Mouse (Mus musculus) spleen, postnatal 10 days (tissue): ENCODE results near the gene Gm44805.
"Not testable (repeated sequence)": the region's sequence is repeated elsewhere in the genome, so short reads cannot be mapped to it uniquely, and the experiment has no call there.

ENCODE experiments used
- DNase-seq, 2 experiments: peaks; one replicate each; pipeline ENCODE4 v3.0.0; 2021 to 2022; ENCODE audit warnings: low spot score in 2 of 2

The Gm44805 gene

DNA sequence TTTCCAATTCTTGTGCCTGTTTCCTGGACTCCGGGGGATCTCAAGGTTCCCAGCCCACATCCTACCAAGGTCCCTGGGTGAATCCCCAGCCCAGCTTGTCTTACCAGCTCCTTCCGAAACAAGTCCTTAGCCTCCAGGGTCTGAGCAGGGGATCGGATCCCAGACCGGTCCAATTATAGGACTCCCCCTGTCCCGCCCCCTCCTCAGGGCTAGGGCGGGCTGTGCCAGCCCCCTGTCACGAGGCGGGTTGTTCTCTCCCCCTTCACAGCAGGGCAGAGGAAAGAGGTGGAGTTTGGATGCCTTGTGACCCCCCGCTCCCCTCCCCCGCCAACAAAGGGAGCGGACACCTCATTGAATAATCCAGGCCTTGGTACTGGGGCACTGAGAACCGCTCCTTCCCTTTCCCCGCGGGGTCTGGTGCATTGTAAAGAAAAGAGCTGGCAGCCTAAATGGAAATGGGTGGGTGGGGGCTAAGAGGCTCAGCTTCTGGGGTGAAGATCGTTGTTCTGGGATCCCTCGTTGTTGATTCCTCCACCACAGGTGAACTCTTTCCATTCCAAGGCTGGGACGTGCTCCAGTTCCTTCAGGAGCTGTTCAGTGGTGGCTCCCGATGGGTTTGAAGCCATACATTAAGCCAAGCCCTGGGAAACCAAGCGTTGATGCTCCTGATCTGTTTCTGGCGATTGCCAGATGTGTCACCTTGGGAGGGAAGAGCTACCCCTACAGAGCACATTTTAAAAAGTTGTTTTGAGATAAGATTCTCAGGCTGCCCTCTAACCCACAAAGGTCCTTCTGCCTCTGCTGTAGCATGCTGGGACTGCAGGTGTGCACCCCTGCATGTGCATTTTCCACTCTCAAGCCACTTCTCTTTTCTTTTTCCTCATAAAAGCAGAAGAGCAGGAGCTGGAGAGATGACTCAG, 17.9 kb upstream of the Gm44805 start, which contains the start of gene Apoe:
TSS of gene Apoe (minus strand) at position 282 of the 920 bp plus-strand sequence.
- DNase-seq: no peak

DNA sequence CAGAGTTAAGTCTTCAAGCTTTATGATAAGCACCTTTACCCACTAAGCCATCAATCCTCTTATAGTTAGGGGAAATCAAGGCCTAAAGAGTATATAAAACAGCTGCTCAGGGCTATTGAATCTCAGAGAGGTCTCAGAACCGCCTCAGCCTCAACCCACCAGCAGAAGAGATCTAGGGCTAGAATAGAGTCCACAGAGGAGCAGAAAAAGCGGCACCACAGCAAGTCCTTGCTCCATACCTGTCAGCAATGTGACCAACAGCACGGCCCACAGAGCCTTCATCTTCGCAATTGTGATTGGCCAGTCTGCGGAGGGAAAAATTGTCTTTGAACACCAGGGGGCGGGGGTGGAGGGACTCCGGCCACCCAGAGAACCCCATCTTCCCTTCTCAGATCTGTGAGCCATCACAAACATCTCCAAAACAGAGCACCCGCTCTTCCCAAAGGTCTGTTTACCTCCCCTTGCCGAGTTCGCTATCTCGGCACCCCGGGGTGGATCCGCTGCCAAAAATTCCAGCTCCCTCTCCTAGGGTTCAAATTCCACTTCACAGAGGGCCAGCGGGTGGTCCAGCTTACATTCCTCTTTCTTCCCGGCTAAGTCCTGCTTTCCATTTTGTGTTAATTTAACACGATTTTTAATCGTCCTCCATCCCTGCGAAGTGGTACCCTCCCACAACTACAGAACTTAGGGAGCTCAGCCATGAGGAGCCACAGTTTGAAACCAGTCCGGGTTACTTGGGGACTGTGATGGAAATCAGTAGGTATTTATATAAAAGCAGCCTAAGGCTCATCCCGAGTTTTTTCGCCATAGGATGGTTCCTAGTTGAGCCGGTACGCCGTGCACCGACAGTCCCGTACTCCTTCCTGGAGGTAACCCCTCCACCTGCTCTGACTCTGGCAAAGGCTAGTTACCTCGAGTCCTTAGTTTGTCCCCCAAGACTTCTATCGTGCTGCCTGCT, 17.0 kb upstream of the Gm44805 start:
- DNase-seq: no peak

GRCm38 (mm10) chr7:19696336-19696873, 15.2 kb upstream of the Gm44805 start:
- DNase-seq: no peak

- DNase-seq: no peak
Measured at GRCm38 (mm10) chr7:19695881-19696280, 14.7 kb upstream of the Gm44805 start.

DNA sequence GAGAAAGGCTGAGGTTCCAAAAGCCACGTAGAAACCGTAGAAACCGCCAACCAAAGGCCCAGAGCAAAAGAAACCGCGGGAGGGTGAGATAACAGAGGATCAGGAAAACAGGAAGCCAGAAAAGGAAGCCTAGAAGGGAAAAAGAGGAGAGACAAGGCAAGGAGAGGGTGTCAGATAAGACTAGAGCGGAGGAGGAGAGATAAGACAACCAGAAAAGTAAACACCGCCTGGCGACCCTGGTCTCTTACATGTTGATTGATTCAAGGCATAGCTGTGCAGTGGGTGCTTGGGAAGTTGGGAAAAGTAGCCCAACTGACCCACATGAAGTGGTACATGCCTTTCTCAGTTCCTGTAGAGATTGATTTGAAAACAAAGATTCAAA, 14.0 kb upstream of the Gm44805 start:
- no peak for DNase-seq

GRCm38 (mm10) chr7:19694336-19695212, 13.4 kb upstream of the Gm44805 start:
- no peak for DNase-seq

GRCm38 (mm10) chr7:19693421-19693820, 12.2 kb upstream of the Gm44805 start:
- DNase-seq: no peak

GRCm38 (mm10) chr7:19691873-19692865, 10.9 kb upstream of the Gm44805 start, which contains the start of gene Apoc1:
Gene Apoc1 (minus strand): TSS chr7:19692660.
- no peak for DNase-seq

- DNase-seq: no peak
Measured at GRCm38 (mm10) chr7:19691434-19691833, 10.2 kb upstream of the Gm44805 start.

DNA sequence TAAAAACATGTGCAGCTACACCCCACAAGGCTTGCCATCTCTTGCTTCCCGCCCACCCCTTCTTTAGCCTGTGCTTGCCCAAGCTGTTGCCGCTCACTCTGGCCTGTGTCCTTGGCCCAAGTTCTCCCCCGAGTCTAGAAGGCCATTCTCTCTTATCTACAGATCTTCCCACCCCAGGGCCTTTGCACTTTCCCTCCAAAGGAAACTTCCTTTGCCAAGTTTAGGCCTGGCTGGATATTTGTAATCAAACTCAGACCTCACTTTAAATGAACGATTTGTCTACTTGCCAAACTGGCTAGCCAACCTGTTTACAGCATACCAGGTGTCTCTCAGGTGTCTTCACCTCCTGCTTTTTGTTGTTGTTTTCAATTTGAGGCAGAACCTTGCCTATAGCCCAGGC, 9.6 kb upstream of the Gm44805 start:
- DNase-seq: no peak

GRCm38 (mm10) chr7:19688611-19689010, 7.4 kb upstream of the Gm44805 start:
- DNase-seq: no peak

- DNase-seq: no peak
Measured at GRCm38 (mm10) chr7:19688101-19688500, 6.9 kb upstream of the Gm44805 start.

- DNase-seq: not testable (repeated sequence)
Measured at GRCm38 (mm10) chr7:19686927-19687583, 5.8 kb upstream of the Gm44805 start.

DNA sequence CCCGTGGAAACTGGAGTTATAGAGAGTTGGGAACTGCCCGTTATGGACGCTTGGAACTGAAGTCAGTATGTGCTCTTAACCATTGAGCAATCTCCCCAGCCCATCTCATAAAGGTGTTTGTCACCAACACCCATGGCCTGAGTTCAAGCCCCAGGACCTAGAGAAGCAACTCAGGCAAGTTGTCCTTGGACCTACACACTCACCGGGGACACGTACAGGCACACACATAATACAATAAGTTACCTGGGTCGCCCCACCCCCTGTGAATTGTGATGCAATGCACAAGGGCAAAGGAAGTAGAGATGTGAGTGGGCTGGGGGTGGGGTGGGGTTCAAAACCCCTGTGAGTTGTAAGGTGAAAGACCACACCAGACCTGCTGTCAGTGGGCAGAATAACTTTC, 5.3 kb upstream of the Gm44805 start:
- DNase-seq: no peak

- no peak for DNase-seq
Measured at GRCm38 (mm10) chr7:19685374-19685773, 4.2 kb upstream of the Gm44805 start.

DNA sequence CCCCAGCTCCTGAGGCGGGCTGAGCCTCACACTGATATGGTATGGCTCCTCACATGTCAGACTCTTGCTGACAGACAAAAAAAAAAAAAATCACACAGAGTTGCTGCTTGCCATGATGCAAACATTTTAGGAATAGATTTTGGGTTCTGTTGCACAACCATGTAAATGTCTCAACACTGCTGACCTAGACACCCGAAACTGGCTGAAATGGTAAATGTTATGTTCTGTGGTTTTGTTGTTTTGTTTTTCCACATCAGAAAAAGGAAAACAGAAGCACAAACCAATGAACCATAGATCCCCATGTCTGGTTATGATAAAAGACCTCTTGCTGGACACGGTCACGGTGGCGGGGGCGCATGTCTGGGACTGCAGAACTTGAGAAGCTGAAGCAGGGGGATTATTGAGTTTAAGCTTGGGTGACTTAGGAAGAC, 2.6 kb upstream of the Gm44805 start:
- no peak for DNase-seq

DNA sequence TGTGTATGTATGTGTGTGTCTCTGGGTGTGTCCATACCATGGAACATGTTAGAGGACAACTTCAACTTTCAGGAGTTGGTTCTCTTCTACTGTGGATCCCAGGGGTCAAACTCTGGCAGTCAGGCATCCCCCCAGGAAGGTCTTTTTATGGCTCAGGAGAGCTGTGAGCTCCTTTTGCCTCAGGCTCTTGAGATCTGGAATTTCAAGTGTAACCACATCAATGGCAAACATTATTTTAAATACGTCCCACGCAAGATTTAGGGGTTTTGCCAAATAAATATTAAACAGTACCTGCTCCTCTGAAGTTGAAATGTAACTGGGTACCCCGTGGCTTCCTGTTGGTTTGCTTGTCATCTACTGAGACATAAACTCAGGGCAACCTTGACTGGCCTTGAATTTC, 1.8 kb upstream of the Gm44805 start:
- DNase-seq: no peak

GRCm38 (mm10) chr7:19680702-19681101, 521 bp downstream of the Gm44805 start:
- no peak for DNase-seq

DNA sequence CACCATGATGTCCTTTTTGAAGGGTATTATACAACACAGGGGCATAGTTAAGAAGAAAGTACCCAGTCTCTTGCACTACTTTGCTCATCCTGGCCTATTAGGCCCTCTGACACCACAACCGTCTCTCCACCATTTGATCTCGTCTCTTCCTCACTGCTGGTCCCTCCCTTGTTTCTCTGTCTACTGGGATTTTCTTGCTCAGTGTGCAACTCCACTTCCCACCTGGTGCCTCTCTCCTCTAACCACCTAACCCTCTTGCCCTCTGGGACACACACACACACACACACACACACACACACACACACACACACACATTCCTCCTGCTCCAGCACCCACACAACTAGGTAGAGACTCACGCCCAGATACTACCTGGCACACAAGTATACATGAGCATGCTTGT, 2.3 kb downstream of the Gm44805 start:
- no peak for DNase-seq
